Mouse (Mus musculus): ENCODE results near the gene C1ql1.

Gene C1ql1

GRCm38 (mm10) chr11:102958431-102958830 is 11.9 kb upstream of the C1ql1 start:
- no peak for DNase-seq (ENCODE audit: low read depth)

GRCm38 (mm10) chr11:102957692-102958091 is 11.2 kb upstream of the C1ql1 start:
- no peak for DNase-seq (ENCODE audit: low read depth)

- no peak for DNase-seq (ENCODE audit: low read depth)
Measured at GRCm38 (mm10) chr11:102956962-102957614, 10.6 kb upstream of the C1ql1 start.

GRCm38 (mm10) chr11:102952922-102953321 is 6.4 kb upstream of the C1ql1 start:
- DNase-seq (ENCODE audit: low read depth) = no peak

GRCm38 (mm10) chr11:102948043-102948961 is 1.8 kb upstream of the C1ql1 start:
- DNase-seq (ENCODE audit: low read depth) = peak; percentile 20

GRCm38 (mm10) chr11:102946992-102947343 is 480 bp upstream of the C1ql1 start:
- DNase-seq (ENCODE audit: low read depth) = peak; percentile 28

- peak; percentile 16 for DNase-seq (ENCODE audit: low read depth)
Measured at GRCm38 (mm10) chr11:102945306-102946264, 903 bp downstream of the C1ql1 start.

GRCm38 (mm10) chr11:102941236-102941635 is 5.3 kb downstream of the C1ql1 start:
- DNase-seq (ENCODE audit: low read depth) = no peak

- no peak for DNase-seq (ENCODE audit: low read depth)
Measured at GRCm38 (mm10) chr11:102939024-102939675, 7.3 kb downstream of the C1ql1 start.

GRCm38 (mm10) chr11:102937529-102938182 is 8.8 kb downstream of the C1ql1 start:
- no peak for DNase-seq (ENCODE audit: low read depth)

- no peak for DNase-seq (ENCODE audit: low read depth)
Measured at GRCm38 (mm10) chr11:102936272-102936671, 10.2 kb downstream of the C1ql1 start.

GRCm38 (mm10) chr11:102930672-102931071 is 15.8 kb downstream of the C1ql1 start:
- DNase-seq (ENCODE audit: low read depth) = no peak

GRCm38 (mm10) chr11:102925351-102925717 is 21.2 kb downstream of the C1ql1 start:
- peak; percentile 81 for DNase-seq (ENCODE audit: low read depth)

- DNase-seq (ENCODE audit: low read depth) = peak; percentile 93
Measured at GRCm38 (mm10) chr11:102924557-102925350, 21.7 kb downstream of the C1ql1 start, which contains the start of gene Kif18b. TSS of gene Kif18b (minus strand) at chr11:102925124.

GRCm38 (mm10) chr11:102921491-102921890 is 25.0 kb downstream of the C1ql1 start:
- DNase-seq (ENCODE audit: low read depth) = no peak

GRCm38 (mm10) chr11:102918077-102918476 is 28.4 kb downstream of the C1ql1 start:
- no peak for DNase-seq (ENCODE audit: low read depth)

GRCm38 (mm10) chr11:102915380-102915779 is 31.1 kb downstream of the C1ql1 start:
- DNase-seq (ENCODE audit: low read depth) = no peak

GRCm38 (mm10) chr11:102911376-102911775 is 35.1 kb downstream of the C1ql1 start:
- DNase-seq (ENCODE audit: low read depth) = no peak

GRCm38 (mm10) chr11:102903654-102904053 is 42.8 kb downstream of the C1ql1 start:
- no peak for DNase-seq (ENCODE audit: low read depth)

GRCm38 (mm10) chr11:102902107-102902506 is 44.4 kb downstream of the C1ql1 start:
- no peak for DNase-seq (ENCODE audit: low read depth)

All from naive thymus-derived CD4-positive, alpha-beta T cell, adult 2 months (primary cell).